Mouse (Mus musculus) frontal cortex, postnatal 25 days (tissue): Measurements from ENCODE around the gene Iah1.

Source experiments
- DNase-seq, 2 experiments: peaks; one replicate each; pipeline ENCODE4 v3.0.0; 2022; ENCODE audit warnings: low spot score in 2 of 2

The Iah1 gene

DNA sequence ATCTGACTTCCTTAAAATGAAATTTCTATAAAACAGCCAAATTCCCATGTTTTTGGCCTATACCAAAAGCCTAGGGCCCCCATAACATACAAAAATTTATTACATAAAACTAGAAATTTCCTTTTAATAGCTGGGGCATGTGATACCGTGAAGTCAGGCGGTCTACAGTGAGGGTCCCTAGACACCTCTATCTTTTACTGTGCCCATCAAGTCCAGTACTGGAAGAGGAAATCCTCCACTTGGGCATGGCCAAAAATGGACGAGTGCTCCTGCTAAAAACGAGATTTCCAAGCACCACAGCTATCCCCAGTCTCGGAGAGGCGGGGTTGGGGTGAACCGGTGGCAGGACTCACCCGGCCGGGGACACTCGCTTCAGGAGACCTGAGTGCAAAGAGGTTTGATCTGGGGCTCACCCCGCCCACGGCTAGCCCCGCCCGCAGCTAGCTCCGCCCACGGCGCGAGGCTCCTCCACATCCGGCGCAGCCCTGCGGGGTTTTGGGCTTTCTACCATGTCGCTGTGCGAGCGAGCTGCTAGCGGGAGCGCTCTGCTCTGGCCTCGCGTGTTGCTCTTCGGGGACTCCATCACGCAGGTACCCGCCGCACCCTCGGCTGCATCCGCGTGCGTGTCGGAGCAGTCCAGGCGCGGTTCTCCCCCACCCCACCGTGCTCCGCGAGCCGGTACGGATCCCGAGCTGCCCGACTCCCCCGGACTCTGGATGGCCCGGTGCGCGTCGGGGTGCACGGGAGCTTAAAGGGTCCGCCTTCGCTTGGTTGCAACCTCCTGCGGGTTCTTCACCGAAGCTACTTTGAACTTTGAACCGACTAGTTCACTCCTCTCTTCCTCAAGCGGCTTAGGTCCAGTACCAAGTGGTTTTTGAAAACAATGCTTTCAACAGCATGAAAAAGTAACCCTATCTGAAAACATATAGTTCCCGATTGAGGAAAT is at the start of gene Iah1:
Gene Iah1, plus strand, starts transcription at position 467 of the 946 bp plus-strand sequence.
- DNase-seq: peak; percentile 62 to 66

DNA sequence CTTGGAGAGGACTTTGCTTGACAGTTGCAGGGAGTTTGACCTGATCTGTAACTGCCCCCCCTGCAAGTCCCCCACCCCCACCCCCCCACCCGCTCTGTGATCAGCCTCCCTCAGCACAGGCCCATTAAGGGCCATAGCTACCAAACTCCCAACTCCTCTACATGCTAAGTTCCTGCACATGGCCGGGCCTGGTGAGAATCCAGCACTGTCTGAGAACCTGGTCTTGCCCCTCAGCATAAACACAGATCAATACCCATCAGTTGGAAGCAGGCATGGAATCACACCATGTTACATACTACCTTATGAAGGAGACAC is 49.4 kb upstream of the Iah1 start:
- DNase-seq: no peak

DNA sequence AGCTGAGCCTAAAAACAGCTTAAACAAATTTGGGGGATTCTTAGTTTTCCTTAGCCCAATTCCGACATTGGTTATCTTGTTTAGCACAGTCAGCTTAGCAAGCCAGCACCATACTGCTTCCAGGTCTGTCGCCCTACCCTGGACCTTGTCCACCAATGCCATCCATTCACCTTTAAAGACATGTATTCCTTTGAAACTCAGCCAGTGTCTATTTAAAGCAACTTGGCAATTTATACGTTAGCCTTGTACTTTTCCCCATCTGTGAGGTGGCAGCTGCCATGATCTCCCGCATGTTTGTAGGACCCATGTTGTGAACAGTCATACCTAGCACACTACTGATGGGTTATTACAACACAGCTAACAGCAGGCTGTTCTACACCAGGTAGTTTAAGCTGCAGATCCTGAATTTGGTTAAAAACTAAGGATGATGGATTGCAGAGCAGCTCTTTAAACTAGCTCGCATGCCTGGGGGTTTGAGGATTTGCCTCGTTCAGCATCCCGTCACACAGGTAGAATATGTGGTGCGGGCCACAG is 48.0 kb upstream of the Iah1 start:
- DNase-seq: no peak

DNA sequence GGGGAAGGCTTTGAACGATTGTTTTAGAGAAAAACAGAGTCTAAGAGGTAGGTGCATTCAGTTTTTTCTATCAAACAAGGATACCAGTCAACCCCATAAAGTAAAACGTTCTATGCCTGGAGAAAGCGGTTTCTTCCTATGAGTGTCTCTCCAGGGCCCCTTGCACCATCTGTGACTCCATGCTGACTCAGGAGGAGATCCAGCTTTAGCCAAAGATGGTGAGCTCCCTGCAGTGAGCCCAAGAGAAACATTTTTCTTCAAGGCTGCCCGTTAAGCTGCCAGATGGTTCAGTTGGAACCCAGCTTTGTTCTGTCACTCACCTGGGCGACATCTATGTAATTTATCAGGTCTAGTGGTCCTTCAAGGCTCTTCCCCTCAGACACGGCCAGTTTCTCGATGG is 41.7 kb upstream of the Iah1 start:
- no peak for DNase-seq

DNA sequence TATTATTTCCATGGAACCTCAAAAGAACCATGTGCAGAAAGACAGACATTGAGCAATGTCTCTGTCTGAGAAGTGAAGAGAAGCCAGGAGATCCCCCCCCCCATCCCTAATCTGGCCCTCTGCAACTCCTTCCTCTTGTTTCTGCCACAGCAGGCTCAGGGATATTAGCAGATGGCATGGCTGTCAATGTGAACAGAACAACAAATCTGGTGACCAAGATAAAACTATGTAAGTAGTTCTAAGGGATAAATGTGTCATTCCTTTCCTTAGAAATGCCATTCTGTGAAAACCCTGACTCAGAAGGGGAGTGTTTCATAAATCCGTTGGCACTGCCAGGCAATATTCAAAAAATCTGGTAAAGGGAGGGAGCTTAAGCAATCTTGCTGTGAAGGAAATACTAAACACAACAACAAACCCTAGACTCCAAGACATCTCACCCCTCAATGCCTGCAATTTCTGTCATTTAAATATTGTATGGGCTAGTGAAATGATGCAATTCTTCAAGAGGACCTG is 38.8 kb upstream of the Iah1 start:
- DNase-seq: no peak

DNA sequence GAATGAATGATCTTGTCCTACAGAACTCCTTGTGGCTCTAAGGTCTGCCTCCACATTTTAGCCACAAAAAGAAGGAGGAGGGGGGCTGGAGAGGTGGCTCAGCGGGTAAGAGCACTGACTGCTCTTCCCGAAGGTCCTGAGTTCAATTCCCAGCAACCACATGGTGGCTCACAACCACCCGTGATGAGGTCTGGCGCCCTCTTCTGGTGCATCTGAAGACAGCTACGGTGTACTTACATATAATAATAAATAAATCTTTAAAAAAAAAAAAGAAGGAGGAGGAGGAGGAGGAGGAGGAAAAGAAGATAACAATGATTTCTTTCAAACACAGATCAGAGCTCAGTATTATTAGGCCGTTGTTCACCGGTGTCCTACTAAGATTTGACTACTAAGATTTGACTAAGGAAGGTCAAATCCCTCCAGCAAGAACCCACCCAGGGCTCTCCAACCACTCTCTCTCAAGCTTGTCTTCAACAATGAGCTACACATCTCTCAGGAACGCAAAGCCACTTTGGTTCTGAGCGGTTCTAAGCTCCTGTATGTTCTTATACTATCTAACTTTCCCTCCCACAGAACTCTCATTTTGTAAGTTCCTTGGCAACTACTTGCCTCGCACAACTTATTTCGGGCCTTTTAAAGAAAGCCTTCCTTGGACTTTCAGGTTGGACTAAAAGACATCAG is 31.3 kb upstream of the Iah1 start, which contains the start of gene Cpsf3:
Gene Cpsf3, plus strand, starts transcription at position 631 of the 681 bp plus-strand sequence.
- no peak for DNase-seq

DNA sequence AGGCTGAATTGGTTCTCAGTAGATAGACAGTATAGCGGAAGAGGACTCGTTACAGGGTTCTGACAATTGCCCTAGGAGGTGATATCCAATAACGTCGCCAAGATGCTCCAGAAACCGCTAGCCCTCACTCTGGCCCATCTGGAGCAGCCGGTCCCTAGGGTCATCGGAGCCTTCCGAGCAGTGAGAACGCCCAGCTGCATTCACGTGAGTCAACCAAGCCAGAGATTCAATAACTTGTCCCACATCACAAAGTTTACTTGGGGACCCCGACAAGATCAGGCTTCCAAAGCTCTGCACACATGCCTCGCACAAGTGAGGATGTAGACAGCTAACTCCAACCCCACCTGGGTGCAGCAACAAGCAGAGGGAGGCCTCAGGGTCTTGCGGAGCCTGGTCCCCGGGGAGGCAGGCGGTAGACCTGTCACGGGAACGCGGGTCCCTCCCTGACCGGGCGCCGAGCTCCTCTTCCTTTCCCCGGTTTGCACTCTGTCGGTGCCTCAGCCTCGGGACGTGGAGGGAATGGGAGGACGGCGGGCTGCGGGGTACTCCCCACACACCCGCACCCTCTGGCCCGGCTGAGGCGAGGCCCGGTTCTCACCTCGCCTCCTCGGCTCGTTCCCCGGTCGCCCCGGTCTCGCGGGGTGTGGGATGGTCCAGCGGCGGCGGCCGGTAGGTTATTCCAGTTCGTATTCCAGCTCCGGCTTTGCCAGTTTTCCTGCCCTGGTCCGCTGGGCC is 30.5 kb upstream of the Iah1 start:
- DNase-seq: peak in 1 of 2 experiments; percentile 19

DNA sequence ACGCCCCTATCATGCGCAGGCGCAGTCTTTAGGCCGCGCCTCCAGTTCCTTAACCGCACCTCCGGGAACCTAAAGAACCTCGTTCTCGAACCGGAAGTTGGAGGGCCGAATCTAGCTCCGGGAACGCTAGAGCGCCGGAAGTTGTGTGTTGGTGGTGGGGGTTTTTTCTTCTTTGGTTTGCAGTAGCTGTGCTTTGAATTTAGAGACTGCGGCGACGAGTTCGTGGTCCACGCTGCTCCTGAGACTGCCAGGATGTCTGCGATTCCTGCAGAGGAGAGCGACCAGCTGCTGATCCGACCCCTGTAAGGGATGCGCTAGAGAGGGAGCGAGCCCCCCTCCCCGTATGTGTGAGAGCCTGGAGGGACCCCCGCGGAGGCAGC is 30.0 kb upstream of the Iah1 start, which contains the start of gene Itgb1bp1:
Gene Itgb1bp1, minus strand, starts transcription at position 42 of the 380 bp plus-strand sequence.
- peak; percentile 96 to 99 for DNase-seq

DNA sequence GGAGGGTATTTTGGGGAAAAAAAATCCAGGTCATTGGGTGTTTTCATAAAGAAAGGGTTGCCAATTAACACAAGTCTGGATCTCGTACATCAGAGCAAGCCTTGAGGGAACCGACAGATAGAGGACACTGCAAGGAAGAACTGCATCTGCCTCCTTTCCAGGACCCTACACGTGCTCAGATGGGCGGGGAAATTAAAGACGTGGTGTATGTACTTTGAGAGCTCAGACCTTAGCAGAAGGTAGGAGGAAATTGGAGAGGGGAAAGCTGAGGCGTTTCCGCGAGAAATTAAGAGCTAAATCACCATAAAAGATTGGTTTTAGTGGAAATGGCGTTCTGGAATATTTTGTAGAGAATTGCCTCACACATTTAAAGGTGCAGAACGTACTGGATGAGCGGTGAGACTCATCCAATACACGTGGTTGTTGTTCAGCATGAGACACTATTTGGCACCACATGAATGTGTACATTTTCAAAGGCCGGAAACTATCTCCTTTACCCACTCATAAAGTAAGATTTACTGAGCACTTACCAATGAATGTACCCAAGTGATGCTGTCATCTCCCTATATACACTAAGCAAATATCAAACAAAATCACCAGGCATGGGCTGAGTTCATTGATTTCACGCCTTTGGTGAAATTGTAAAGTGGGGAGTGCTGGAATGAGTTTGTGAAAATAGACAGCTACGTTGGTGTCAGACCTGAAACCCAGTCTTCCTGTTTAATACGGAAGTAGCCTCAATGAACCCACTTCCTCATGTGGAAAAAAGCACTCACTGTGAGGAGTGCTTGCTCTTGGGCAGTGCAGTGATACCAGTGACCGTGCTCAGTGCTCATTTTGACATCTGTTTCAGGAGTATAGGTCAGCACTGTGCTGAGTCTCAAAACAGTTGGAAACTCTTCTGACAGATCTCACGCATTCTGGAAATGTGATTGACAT is 29.2 kb upstream of the Iah1 start:
- DNase-seq: no peak

DNA sequence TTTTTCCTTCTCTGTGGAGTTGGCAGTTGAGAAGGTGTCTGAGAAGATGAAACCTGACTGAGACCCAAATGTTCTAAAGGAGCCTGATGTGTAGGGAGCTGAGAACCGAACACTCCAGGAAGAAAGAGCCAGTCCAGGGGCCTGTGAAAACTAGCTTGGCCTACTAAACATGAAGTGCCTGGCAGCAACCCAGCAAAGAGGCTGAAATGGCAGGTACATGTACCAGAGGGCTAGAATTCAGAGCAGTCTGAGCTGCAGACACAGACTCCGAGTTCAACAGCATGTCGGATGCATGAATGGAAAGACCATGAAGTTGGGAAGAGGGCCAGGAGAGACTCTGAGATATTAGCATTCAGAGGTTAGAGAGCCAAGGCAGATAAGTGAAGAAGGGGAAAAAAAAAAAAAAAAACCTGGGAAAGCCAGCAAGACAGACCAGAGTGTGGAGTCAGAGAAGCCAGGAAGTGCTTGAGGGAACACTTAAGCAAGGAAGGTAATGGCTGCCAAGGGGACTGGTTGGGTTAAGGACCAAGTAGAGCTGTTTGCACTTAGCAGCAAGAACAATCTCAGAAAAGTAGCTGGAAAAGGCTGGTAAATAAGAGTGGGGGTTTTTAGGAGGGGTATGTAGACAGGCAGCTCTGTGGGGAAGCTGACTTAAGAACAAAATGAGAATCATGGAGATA is 27.3 kb upstream of the Iah1 start:
- DNase-seq: no peak

DNA sequence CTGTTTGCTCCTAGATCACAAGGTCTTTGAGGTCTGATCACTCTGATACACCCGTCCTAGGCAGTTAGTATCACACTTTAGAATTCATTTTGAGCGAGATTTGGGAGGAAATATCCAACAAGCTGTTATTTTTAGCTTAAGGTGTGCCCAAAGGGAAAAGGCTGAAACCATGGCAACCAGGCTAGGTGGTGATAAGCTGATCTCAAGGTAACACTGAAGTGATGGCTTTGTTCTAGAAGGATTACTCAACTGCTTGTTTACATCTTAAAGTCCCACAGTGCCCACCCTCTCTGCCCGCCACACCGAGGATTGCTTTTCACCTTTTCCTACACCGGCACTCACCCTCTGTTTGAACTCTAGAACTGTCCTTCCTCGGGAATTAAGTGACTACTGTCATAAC is 26.5 kb upstream of the Iah1 start:
- no peak for DNase-seq

DNA sequence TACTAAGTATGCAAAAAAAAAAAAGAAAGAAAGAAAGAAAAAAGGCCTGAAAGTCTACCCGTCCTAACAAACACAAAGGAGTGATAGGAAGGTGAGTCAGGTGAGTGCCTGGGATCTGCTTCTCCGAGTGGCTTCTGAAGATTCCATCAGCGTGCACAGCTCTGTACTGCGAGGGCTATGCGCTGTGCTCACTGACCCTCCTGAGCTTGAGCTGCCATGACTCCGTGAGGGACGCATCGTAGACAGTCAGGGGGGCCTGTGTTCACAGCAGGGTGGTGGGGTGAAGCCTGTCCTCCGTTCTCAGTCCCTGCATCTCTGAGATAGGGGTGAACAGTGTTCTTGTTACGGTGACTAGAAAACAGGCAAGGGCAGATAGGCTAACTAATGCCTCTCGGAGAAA is 17.3 kb upstream of the Iah1 start:
- no peak for DNase-seq

DNA sequence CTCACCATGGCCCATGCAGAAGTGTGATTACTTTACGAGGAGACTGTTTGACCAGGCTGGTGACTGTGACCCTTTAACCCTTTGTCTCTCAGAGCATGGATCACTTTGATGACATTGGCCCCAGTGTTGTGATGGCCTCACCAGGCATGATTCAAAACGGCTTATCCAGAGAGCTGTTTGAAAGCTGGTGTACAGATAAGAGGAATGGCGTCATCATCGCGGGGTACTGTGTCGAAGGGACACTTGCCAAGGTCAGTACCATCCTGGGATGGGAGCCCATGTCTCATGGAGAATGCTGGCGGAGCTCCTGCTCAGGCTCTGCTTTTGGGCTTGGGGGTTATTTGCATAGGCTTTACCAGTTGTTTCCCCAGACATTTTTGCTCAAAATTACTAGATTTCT is 14.9 kb upstream of the Iah1 start:
- DNase-seq: no peak

DNA sequence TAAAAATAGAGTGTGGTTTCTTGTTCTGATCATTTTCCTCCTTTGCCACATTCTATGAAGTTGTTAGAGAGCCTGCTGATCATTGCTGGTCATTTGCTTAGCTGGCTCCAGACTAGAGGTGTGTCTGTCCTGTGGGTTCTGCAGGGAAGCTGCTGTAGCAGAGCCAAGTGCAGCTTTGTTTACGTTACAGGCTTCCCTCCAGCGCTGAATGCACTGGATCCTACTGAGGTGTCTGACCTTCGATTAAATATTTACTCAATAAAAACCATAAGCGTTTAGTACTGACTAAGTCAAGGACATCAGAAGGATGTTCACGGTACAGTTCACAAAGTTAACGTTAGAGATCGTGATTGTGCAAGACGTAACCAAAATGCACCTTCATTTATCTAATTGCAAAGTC is 14.3 kb upstream of the Iah1 start:
- no peak for DNase-seq

DNA sequence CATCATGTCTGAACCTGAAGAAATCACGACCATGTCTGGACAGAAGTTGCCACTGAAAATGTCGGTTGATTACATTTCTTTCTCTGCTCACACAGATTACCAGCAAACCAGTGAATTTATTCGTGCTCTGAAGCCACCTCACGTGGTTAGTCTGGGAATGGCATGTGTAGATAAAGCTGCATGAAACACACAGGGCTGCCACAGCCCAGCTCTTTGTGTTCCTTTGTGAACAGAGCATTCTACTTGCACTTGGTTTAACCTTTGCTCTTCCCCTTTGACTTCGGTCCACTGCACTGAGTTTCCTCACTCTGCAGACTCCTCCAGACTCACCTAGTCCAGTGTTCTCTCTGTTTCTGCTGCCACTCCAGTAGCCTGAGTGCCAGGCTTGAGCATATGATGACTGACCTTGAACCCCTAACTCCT is 13.8 kb upstream of the Iah1 start:
- no peak for DNase-seq

DNA sequence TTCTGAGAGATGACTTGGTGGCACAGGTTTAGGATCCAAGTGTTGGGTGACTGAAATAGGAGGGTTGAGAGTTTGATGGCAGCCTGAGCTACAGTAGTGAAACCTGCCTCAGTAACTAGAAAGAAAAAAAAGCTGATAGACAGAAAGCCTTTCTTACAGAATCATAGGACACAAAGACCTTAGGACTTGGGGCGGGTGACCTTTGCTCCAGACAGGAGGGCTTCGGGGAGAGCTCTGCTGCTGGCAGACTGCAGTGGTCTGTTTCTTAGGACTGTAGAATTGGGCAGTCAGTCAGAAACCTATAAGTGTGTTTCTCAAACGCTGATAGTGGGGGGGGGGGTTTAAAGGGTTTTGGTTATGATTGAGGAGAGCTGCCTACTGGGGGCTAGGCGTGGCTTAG is 10.4 kb upstream of the Iah1 start:
- DNase-seq: no peak

DNA sequence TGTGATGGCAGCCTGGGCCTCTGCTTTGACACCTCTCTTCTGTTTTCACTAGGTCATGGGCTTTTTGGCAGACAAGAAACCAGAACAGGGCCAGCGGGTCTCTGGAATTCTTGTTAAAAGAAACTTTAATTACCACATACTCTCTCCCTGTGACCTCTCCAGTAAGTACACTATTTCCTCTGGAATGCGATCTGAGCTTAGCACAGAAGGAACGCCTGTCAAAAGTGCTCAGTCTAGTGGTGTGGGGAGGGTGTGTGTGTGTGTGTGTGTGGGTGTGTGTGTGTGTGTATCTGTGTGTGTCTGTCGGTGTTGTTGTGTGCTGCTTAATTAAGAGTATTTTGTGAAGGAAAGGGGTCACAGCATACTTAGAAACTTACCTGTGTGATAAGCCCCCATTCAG is 9.5 kb upstream of the Iah1 start:
- no peak for DNase-seq

DNA sequence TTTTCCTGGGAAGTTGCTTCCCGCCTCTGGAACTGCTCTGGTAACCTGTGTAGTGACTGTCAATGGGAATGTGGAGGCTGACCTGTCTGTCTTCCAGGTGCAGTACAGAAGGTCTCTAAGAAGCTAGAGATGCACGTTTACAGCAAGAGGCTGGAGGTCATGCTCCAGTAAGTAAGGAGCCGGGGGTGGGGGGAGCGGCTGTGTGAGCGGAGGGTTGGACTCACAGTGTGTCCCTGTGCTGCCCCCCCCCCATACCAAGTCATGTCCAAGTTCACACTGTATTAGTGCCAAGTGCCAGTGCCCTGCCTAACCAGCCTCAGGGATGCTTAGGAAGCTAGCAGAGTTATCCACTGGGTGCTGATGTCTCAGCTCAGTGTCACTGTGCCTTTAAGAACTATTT is 4.0 kb upstream of the Iah1 start:
- DNase-seq: no peak

DNA sequence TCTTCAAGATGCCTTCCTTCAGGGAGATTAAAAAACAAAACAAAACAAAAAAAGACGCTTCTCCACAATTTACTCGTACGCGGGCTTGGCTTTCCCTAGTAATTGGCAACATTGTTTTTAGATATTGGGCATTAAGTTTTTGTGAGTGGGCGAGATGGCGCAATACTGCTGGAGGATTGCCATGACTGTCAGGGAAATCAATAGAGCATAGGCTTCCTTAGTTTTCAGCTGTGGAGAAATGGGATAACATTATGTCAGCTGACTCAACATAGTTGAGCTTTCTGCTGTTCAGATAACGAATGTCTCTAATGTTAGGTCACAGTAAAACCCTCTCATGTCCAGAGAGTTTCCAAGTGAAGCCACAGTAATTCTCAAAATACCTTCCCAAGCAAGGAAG is 678 bp downstream of the Iah1 start:
- DNase-seq: no peak
